Mouse (Mus musculus): ENCODE results near the gene Isl2. TPM values are rescaled to one million over a fixed set of nuclear protein-coding genes. Genes with fewer than 3 reads are reported as not detected.

The Isl2 gene
- polyA plus RNA-seq, 1 experiment, result 3.8 TPM

DNA sequence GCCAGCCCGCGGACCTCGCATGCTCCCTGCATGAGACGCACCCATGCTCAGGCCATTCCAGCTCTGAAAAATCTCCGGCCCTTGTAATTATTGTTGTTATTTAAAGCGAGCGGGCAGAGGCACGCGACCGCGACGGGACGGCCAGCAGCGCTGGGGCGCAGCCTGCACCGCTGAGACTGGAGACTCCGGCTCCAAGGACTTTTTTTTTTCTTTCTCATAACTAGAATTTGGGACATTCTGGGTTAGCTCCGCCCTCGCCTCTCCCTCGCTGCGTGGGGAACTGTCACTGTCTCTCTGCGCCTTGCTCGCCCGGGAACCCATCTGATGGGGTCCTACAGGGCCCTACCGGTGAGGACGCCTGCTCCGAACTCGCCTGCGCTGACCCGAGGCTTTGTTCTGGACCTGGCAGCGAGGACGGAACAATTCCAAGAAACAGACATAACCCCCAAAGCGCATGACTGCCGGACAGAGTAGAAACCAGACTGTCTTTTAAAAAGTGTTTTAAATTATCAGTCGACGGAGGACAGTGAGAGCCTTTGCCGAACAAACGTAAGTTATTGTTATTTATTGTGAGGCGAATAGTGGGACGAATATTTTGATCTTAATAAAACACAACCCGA is 7.2 kb downstream of the Isl2 start:
- DNase-seq, result no peak
- H3K4me3 ChIP-seq (ENCODE audit: control insufficient read depth, insufficient read depth, low read length), result no peak overlapping the region
- TF ChIP-seq CTCF (IDR thresholded peaks at IDR 0.05; ENCODE audit: borderline replicate concordance, control insufficient read depth, extremely low read depth, insufficient read depth, low read length, poor library complexity) (no peak), POLR2A (IDR thresholded peaks at IDR 0.05; ENCODE audit: control insufficient read depth, extremely low read depth, insufficient read depth, low read length, poor library complexity) (no peak)
- peaks cover 49% of the 10 kb centered on the region for H3K27me3 ChIP-seq (ENCODE audit: control insufficient read depth, insufficient read depth, low read length)
- 15% methylated on average over 41 of the region's 41 CpGs for WGBS
- H3K27ac ChIP-seq (ENCODE audit: control insufficient read depth, insufficient read depth, low read length), result no peak overlapping the region
- H3K36me3 ChIP-seq (ENCODE audit: control insufficient read depth, insufficient read depth, low read length), result no peaks in the 10 kb centered on the region
- peaks cover 21% of the 10 kb centered on the region for H3K4me1 ChIP-seq (replicated peaks; ENCODE audit: control insufficient read depth, insufficient read depth, low read length)

DNA sequence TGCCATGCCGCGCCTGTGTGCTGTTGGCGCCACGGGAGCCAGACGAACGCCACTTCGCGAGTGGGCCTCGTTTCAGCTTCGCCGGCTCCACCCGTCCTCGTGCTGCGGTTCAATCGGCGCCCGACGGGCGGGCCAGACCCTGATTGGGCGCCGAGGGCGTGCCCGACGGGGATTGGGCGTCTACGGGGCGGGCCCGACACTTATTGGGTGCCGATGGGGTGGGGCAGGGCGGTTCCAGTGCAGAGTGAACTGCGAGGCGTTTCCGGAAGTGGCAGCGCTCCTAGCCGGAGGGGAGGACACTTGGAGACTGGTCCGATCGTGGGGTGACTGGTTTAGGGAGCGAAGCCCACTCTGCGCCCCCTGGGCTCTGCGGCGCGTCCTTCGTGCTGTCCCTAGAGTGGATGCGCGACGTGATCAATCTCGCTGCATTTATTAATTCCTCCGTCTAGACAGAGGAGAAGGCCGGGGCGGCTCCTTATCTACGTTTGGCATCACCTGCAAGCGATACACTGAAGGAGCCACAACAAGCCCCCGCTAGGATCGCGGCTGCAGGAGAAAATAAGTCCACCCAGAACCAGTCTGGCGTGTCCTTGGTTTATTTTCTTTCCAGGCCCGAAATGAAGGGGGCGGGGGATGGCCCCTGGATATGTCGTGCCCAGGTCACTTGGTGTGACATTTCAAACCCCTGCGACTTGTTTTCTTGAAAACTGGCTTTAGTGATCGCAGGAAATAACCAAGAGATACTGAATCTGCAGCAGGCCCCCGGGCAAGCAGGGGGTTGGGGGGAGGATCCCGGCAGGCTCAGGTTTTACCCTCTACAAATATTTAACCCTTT is 7.9 kb downstream of the Isl2 start:
- Histone ChIP-seq H3K4me1 (replicated peaks; ENCODE audit: control insufficient read depth, insufficient read depth, low read length) (peaks cover 19% of the 10 kb centered on the region), H3K27ac (ENCODE audit: control insufficient read depth, insufficient read depth, low read length) (no peak overlapping the region), H3K4me3 (ENCODE audit: control insufficient read depth, insufficient read depth, low read length) (peak overlapping the region; percentile 5; the same call in 1 of the 2 replicates), H3K27me3 (ENCODE audit: control insufficient read depth, insufficient read depth, low read length) (peaks cover 48% of the 10 kb centered on the region), H3K36me3 (ENCODE audit: control insufficient read depth, insufficient read depth, low read length) (no peaks in the 10 kb centered on the region)
- WGBS, result 8% methylated on average over 63 of the region's 63 CpGs
- no peak for TF ChIP-seq POLR2A (IDR thresholded peaks at IDR 0.05; ENCODE audit: control insufficient read depth, extremely low read depth, insufficient read depth, low read length, poor library complexity)
- TF ChIP-seq CTCF (IDR thresholded peaks at IDR 0.05; ENCODE audit: borderline replicate concordance, control insufficient read depth, extremely low read depth, insufficient read depth, low read length, poor library complexity), result no peak
- peak; percentile 31 for DNase-seq

- no peak overlapping the region for H3K27ac ChIP-seq (ENCODE audit: control insufficient read depth, insufficient read depth, low read length)
- 42% methylated on average over 3 of the region's 3 CpGs for WGBS
- TF ChIP-seq POLR2A (IDR thresholded peaks at IDR 0.05; ENCODE audit: control insufficient read depth, extremely low read depth, insufficient read depth, low read length, poor library complexity) (no peak), CTCF (IDR thresholded peaks at IDR 0.05; ENCODE audit: borderline replicate concordance, control insufficient read depth, extremely low read depth, insufficient read depth, low read length, poor library complexity) (no peak)
- H3K4me1 ChIP-seq (replicated peaks; ENCODE audit: control insufficient read depth, insufficient read depth, low read length), result peaks cover 6% of the 10 kb centered on the region; the same call in 1 of the 2 replicates
- peaks cover 26% of the 10 kb centered on the region for H3K27me3 ChIP-seq (ENCODE audit: control insufficient read depth, insufficient read depth, low read length)
- no peak overlapping the region for H3K4me3 ChIP-seq (ENCODE audit: control insufficient read depth, insufficient read depth, low read length)
- no peaks in the 10 kb centered on the region for H3K36me3 ChIP-seq (ENCODE audit: control insufficient read depth, insufficient read depth, low read length)
- no peak for DNase-seq
Measured at GRCm38 (mm10) chr9:55548871-55549270, 10.4 kb downstream of the Isl2 start.

- no peaks in the 10 kb centered on the region for H3K36me3 ChIP-seq (ENCODE audit: control insufficient read depth, insufficient read depth, low read length)
- no peak for DNase-seq
- no peak overlapping the region for H3K4me3 ChIP-seq (ENCODE audit: control insufficient read depth, insufficient read depth, low read length)
- H3K27me3 ChIP-seq (ENCODE audit: control insufficient read depth, insufficient read depth, low read length), result peaks cover 25% of the 10 kb centered on the region
- peaks cover 6% of the 10 kb centered on the region; the same call in 1 of the 2 replicates for H3K4me1 ChIP-seq (replicated peaks; ENCODE audit: control insufficient read depth, insufficient read depth, low read length)
- WGBS, result 27% methylated on average over 16 of the region's 16 CpGs
- H3K27ac ChIP-seq (ENCODE audit: control insufficient read depth, insufficient read depth, low read length), result no peak overlapping the region
- TF ChIP-seq POLR2A (IDR thresholded peaks at IDR 0.05; ENCODE audit: control insufficient read depth, extremely low read depth, insufficient read depth, low read length, poor library complexity), result no peak
- no peak for TF ChIP-seq CTCF (IDR thresholded peaks at IDR 0.05; ENCODE audit: borderline replicate concordance, control insufficient read depth, extremely low read depth, insufficient read depth, low read length, poor library complexity)
Measured at GRCm38 (mm10) chr9:55549302-55549890, 10.9 kb downstream of the Isl2 start.

- Histone ChIP-seq H3K36me3 (ENCODE audit: control insufficient read depth, insufficient read depth, low read length) (no peaks in the 10 kb centered on the region), H3K4me3 (ENCODE audit: control insufficient read depth, insufficient read depth, low read length) (no peak overlapping the region), H3K4me1 (replicated peaks; ENCODE audit: control insufficient read depth, insufficient read depth, low read length) (no peaks in the 10 kb centered on the region), H3K27ac (ENCODE audit: control insufficient read depth, insufficient read depth, low read length) (no peak overlapping the region), H3K27me3 (ENCODE audit: control insufficient read depth, insufficient read depth, low read length) (no peaks in the 10 kb centered on the region)
- 82% methylated on average over 1 of the region's 1 CpGs for WGBS
- TF ChIP-seq POLR2A (IDR thresholded peaks at IDR 0.05; ENCODE audit: control insufficient read depth, extremely low read depth, insufficient read depth, low read length, poor library complexity) (no peak), CTCF (IDR thresholded peaks at IDR 0.05; ENCODE audit: borderline replicate concordance, control insufficient read depth, extremely low read depth, insufficient read depth, low read length, poor library complexity) (no peak)
- DNase-seq, result no peak
Measured at GRCm38 (mm10) chr9:55554986-55555385, 16.5 kb downstream of the Isl2 start.

GRCm38 (mm10) chr9:55560960-55561359 is 22.5 kb downstream of the Isl2 start:
- H3K27me3 ChIP-seq (ENCODE audit: control insufficient read depth, insufficient read depth, low read length), result no peaks in the 10 kb centered on the region
- no peak overlapping the region for H3K27ac ChIP-seq (ENCODE audit: control insufficient read depth, insufficient read depth, low read length)
- 90% methylated on average over 1 of the region's 1 CpGs for WGBS
- no peak overlapping the region for H3K4me3 ChIP-seq (ENCODE audit: control insufficient read depth, insufficient read depth, low read length)
- no peaks in the 10 kb centered on the region for H3K36me3 ChIP-seq (ENCODE audit: control insufficient read depth, insufficient read depth, low read length)
- DNase-seq, result no peak
- H3K4me1 ChIP-seq (replicated peaks; ENCODE audit: control insufficient read depth, insufficient read depth, low read length), result no peaks in the 10 kb centered on the region
- TF ChIP-seq POLR2A (IDR thresholded peaks at IDR 0.05; ENCODE audit: control insufficient read depth, extremely low read depth, insufficient read depth, low read length, poor library complexity) (no peak), CTCF (IDR thresholded peaks at IDR 0.05; ENCODE audit: borderline replicate concordance, control insufficient read depth, extremely low read depth, insufficient read depth, low read length, poor library complexity) (no peak)
